Mouse (Mus musculus) embryonic facial prominence, embryonic 11.5 days (tissue): ENCODE measurements at regions not wholly inside any gene's neighbourhood (a gene's known extent, or its start where the extent isn't known, plus 50 kb on each side); places are given as distances from the start of the nearest gene placed in this dataset.

Experiments used
- ATAC-seq: fragments of 200-750 bp; cut with Nextera tagmentation; replicated peaks from 2 replicates; pipeline ENCODE4 v1.8.0; 2017; ENCODE audit warnings: low read depth; ENCODE audit not compliant: insufficient number of reproducible peaks, low FRiP score, low TSS enrichment
- DNase-seq: peaks from one replicate; pipeline ENCODE4 v3.0.0-alpha.2; 2015; ENCODE audit warnings: low spot score
- H3K27ac ChIP-seq: fragments of 300-500 bp; sonication (generic); replicated peaks from 2 replicates; pipeline ENCODE4 v1.5.1; 2014; ENCODE audit warnings: mild to moderate bottlenecking, low read depth, low read length, control low read depth
- H3K27me3 ChIP-seq: fragments of 300-500 bp; sonication (generic); 2 replicates; pipeline ENCODE4 v1.6.1; 2014; ENCODE audit warnings: mild to moderate bottlenecking, low read length, moderate library complexity, mixed read lengths; ENCODE audit not compliant: control insufficient read depth, insufficient read depth
- H3K36me3 ChIP-seq: fragments of 300-500 bp; sonication (generic); replicated peaks from 2 replicates; pipeline ENCODE4 v1.6.1; 2014; ENCODE audit warnings: low read depth, mild to moderate bottlenecking, low read length, moderate library complexity, mixed read lengths; ENCODE audit not compliant: control insufficient read depth, insufficient read depth
- H3K4me1 ChIP-seq: fragments of 300-500 bp; sonication (generic); 2 replicates; pipeline ENCODE4 v1.6.1; 2014; ENCODE audit warnings: low read length, mixed read lengths; ENCODE audit not compliant: control insufficient read depth, insufficient read depth
- H3K4me2 ChIP-seq: fragments of 300-500 bp; sonication (generic); 2 replicates; pipeline ENCODE4 v1.6.1; 2014; ENCODE audit warnings: low read depth, mild to moderate bottlenecking, control low read depth, low read length, moderate library complexity
- H3K4me3 ChIP-seq: fragments of 300-500 bp; sonication (generic); 2 replicates; pipeline ENCODE4 v1.5.1; 2014; ENCODE audit warnings: low read depth, low read length, control low read depth
- H3K9ac ChIP-seq: fragments of 300-500 bp; sonication (generic); replicated peaks from 2 replicates; pipeline ENCODE4 v1.6.1; 2014; ENCODE audit warnings: mild to moderate bottlenecking, control low read depth, low read length
- H3K9me3 ChIP-seq: fragments of 300-500 bp; sonication (generic); replicated peaks from 2 replicates; pipeline ENCODE4 v1.6.1; 2016; ENCODE audit warnings: mild to moderate bottlenecking, low read length, inconsistent platforms, mixed read lengths; ENCODE audit not compliant: control insufficient read depth
- WGBS: fragments of 180-500 bp; shearing (Covaris S2); extraction: QIAGEN DNeasy Blood & Tissue Kit; methylation state at CpG from one replicate; pipeline ENCODE4 v1.1.7; 2014; 5-methylcytosine and 5-hydroxymethylcytosine counted together

GRCm38 (mm10) chr12:69458170-69458841 lies 86.0 kb upstream of the Gm9887 start:
- no peak for ATAC-seq
- Histone ChIP-seq H3K27ac (no peak overlapping the region), H3K4me2 (no peak overlapping the region), H3K27me3 (no peaks in the 10 kb centered on the region), H3K9me3 (no peaks in the 10 kb centered on the region), H3K36me3 (no peaks in the 10 kb centered on the region), H3K4me1 (no peaks in the 10 kb centered on the region), H3K9ac (no peak overlapping the region), H3K4me3 (no peak overlapping the region)
- WGBS, result 71% methylated on average over 14 of the region's 14 CpGs
- DNase-seq, result no peak

DNA sequence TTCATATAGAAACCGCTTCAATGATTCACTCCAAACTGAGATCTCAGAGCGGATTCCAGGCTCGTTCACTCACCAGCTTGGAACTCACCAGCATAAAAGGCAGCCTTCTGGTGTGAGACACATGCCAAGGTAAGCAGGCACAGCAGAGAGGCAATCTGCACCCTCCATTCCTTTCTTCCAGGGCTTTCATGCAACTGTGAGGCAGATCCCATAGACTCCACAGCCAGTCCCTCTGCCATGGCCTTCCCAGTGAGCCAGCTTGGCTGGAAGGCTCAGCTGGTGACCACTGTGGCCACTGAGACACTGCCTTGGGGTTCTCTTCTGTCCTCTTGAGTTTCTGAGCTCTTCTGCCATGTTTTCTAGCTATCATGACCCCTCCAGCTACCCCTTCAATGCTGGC lies 84.5 kb upstream of the Gm9887 start:
- WGBS, result 89% methylated on average over 3 of the region's 3 CpGs
- H3K4me2 ChIP-seq, result no peak overlapping the region
- DNase-seq (no peak), ATAC-seq (no peak)
- H3K36me3 ChIP-seq, result no peaks in the 10 kb centered on the region
- no peaks in the 10 kb centered on the region for H3K27me3 ChIP-seq
- H3K4me3 ChIP-seq, result no peak overlapping the region
- H3K27ac ChIP-seq, result no peak overlapping the region
- H3K9ac ChIP-seq, result no peak overlapping the region
- no peaks in the 10 kb centered on the region for H3K4me1 ChIP-seq
- no peaks in the 10 kb centered on the region for H3K9me3 ChIP-seq

GRCm38 (mm10) chr12:69456116-69456515 lies 83.9 kb upstream of the Gm9887 start:
- no peaks in the 10 kb centered on the region for H3K27me3 ChIP-seq
- WGBS, result 85% methylated on average over 12 of the region's 12 CpGs
- H3K4me1 ChIP-seq, result no peaks in the 10 kb centered on the region
- H3K9me3 ChIP-seq, result no peaks in the 10 kb centered on the region
- no peaks in the 10 kb centered on the region for H3K36me3 ChIP-seq
- ATAC-seq (no peak), DNase-seq (no peak)
- no peak overlapping the region for H3K27ac ChIP-seq
- H3K4me3 ChIP-seq, result no peak overlapping the region
- no peak overlapping the region for H3K9ac ChIP-seq
- no peak overlapping the region for H3K4me2 ChIP-seq

GRCm38 (mm10) chr12:69455566-69455965 lies 83.3 kb upstream of the Gm9887 start:
- Histone ChIP-seq H3K27ac (no peak overlapping the region), H3K9me3 (no peaks in the 10 kb centered on the region), H3K27me3 (no peaks in the 10 kb centered on the region), H3K4me1 (no peaks in the 10 kb centered on the region), H3K36me3 (no peaks in the 10 kb centered on the region), H3K4me2 (no peak overlapping the region), H3K9ac (no peak overlapping the region), H3K4me3 (no peak overlapping the region)
- ATAC-seq (no peak), DNase-seq (no peak)
- WGBS, result 78% methylated on average over 5 of the region's 5 CpGs

DNA sequence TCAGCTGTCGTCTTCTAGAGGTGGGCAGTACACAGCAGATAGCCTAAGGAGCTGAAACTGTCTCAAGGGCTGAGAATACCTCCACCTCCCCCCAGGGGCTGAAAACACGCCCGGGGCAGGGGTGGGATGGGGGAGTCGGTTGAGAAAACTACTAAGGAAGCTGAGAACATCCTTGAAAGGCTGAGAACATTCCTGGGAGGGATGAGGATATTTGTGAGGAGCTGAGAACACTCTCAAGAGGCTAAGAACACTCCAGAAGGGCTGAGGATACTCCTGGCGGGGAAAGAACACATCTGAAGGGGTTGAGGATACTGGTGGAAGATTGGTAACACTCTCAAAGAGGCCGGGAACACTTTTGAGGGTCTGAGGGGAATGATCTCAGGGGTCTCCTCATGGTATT lies 81.3 kb upstream of the Gm9887 start:
- H3K27me3 ChIP-seq, result no peaks in the 10 kb centered on the region
- H3K27ac ChIP-seq, result no peak overlapping the region
- H3K4me3 ChIP-seq, result no peak overlapping the region
- no peaks in the 10 kb centered on the region for H3K4me1 ChIP-seq
- H3K9ac ChIP-seq, result no peak overlapping the region
- ATAC-seq (no peak), DNase-seq (no peak)
- no peak overlapping the region for H3K4me2 ChIP-seq
- 77% methylated on average over 6 of the region's 6 CpGs for WGBS
- H3K36me3 ChIP-seq, result no peaks in the 10 kb centered on the region
- H3K9me3 ChIP-seq, result no peaks in the 10 kb centered on the region

- Histone ChIP-seq H3K27ac (no peak overlapping the region), H3K4me2 (no peak overlapping the region), H3K4me3 (no peak overlapping the region), H3K27me3 (no peaks in the 10 kb centered on the region), H3K4me1 (no peaks in the 10 kb centered on the region), H3K9me3 (no peaks in the 10 kb centered on the region), H3K36me3 (no peaks in the 10 kb centered on the region), H3K9ac (no peak overlapping the region)
- DNase-seq (no peak), ATAC-seq (no peak)
- 89% methylated on average over 10 of the region's 10 CpGs for WGBS
These were observed 80.7 kb upstream of the Gm9887 start for GRCm38 (mm10) chr12:69452986-69453385.

DNA sequence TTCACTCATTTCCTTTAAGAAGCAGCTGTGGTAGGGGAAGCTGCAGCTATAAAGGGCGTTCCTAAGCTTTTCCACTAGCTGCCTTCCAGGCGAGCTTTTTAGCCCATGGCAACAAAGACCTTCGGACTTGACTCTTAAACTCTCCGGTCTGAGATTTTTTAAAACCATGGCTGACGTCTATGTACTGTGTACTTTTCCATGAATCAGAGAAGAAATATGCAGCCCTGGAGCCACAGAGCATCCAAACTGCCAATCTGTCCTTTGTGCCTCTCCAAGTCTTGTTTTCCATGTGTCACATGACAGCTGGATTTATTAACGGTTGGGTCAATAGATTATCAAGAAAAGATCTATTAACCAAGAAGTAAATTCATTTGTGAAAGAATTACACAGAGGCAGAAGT lies 78.9 kb upstream of the Gm9887 start:
- no peak overlapping the region for H3K9ac ChIP-seq
- H3K27ac ChIP-seq, result no peak overlapping the region
- 68% methylated on average over 6 of the region's 6 CpGs for WGBS
- no peak overlapping the region for H3K4me2 ChIP-seq
- no peaks in the 10 kb centered on the region for H3K9me3 ChIP-seq
- no peaks in the 10 kb centered on the region for H3K36me3 ChIP-seq
- H3K4me3 ChIP-seq, result no peak overlapping the region
- peaks cover 5% of the 10 kb centered on the region; the same call in 1 of the 2 replicates for H3K4me1 ChIP-seq
- no peaks in the 10 kb centered on the region for H3K27me3 ChIP-seq
- no peak for DNase-seq
- ATAC-seq, result no peak

DNA sequence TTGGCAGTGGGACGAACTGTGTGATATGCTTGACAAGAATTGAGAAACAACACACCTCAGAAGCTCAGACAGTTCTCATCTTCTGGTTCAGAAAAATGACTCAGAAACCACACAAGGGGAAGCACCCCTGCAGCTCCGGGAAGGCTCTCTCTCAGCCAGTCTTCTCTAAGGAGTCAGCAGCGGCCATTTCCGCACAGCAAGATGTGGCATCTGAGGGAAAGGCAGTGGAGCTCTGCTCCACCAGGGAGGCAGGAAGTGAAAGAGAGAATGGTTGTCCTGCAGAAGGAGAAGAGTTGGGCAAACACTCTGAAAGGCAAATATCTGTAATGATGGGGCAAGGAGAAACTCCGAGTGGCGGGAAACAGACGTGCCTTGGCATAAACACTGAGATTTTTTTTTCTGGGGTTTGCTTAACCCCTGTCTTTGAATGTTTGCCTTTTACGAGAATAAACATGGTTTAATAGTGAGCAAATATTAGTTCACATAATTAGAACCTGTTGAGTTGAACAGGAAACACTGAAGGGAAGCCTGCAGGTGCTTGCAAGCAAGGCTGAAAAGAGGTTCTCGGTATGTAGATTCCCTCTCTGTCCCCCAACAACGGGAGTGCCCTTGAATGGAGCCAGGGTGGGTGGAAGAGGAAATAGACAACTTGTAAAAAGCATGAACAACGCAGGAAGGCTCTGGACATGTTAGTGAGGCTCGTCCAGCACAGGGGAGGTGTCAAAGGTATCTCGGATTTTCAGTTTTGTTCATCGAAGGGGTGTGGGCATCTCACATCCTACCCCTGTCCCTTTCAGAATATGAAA lies 75.9 kb upstream of the Gm9887 start:
- DNase-seq (no peak), ATAC-seq (no peak)
- no peaks in the 10 kb centered on the region for H3K9me3 ChIP-seq
- no peaks in the 10 kb centered on the region for H3K36me3 ChIP-seq
- no peak overlapping the region for H3K4me2 ChIP-seq
- WGBS, result 59% methylated on average over 14 of the region's 14 CpGs
- peaks cover 5% of the 10 kb centered on the region; the same call in 1 of the 2 replicates for H3K4me1 ChIP-seq
- H3K27ac ChIP-seq, result no peak overlapping the region
- H3K4me3 ChIP-seq, result no peak overlapping the region
- no peak overlapping the region for H3K9ac ChIP-seq
- no peaks in the 10 kb centered on the region for H3K27me3 ChIP-seq
